Mouse (Mus musculus) liver, postnatal 0 days (tissue): Measurements from ENCODE around the gene Olfr1241. TPM values are rescaled to one million over a fixed set of nuclear protein-coding genes. Genes with fewer than 3 reads are reported as not detected.

Experiments
- ATAC-seq: fragments of 200-750 bp; cut with Nextera tagmentation; 2 replicates; pipeline ENCODE4 v1.8.0; 2017; ENCODE audit warnings: mild to moderate bottlenecking, moderate library complexity
- DNase-seq: peaks from one replicate; pipeline ENCODE4 v3.0.0-alpha.2; 2016
- H3K27ac ChIP-seq: fragments of 300-500 bp; sonication (generic); 2 replicates; pipeline ENCODE4 v1.5.1; 2014; ENCODE audit warnings: antibody characterized with exemption, moderate library complexity, mild to moderate bottlenecking, low read depth
- H3K27me3 ChIP-seq: fragments of 300-500 bp; sonication (generic); 2 replicates; pipeline ENCODE4 v1.6.1; 2014; ENCODE audit warnings: low read length, control low read depth, mixed read lengths; ENCODE audit not compliant: insufficient read depth
- H3K36me3 ChIP-seq: fragments of 300-500 bp; sonication (generic); replicated peaks from 2 replicates; pipeline ENCODE4 v1.6.1; 2014; ENCODE audit warnings: mild to moderate bottlenecking, control low read depth, low read length, moderate library complexity, mixed read lengths; ENCODE audit not compliant: insufficient read depth
- H3K4me1 ChIP-seq: fragments of 300-500 bp; sonication (generic); 2 replicates; pipeline ENCODE4 v1.6.1; 2014; ENCODE audit warnings: antibody characterized with exemption, mild to moderate bottlenecking, control low read depth; ENCODE audit not compliant: insufficient read depth
- H3K4me2 ChIP-seq: fragments of 300-500 bp; sonication (generic); 2 replicates; pipeline ENCODE4 v1.6.1; 2014; ENCODE audit warnings: low read depth, mild to moderate bottlenecking, low read length, moderate library complexity, mixed read lengths
- H3K4me3 ChIP-seq: fragments of 300-500 bp; sonication (generic); 2 replicates; pipeline ENCODE4 v1.5.1; 2014; ENCODE audit warnings: low read depth, low read length
- H3K9ac ChIP-seq: fragments of 300-500 bp; sonication (generic); replicated peaks from 2 replicates; pipeline ENCODE4 v1.6.1; 2014; ENCODE audit warnings: mild to moderate bottlenecking, moderate library complexity
- H3K9me3 ChIP-seq: fragments of 300-500 bp; sonication (generic); 2 replicates; pipeline ENCODE4 v1.6.1; 2016; ENCODE audit warnings: mild to moderate bottlenecking, control low read depth, low read length, mixed read lengths
- CTCF ChIP-seq: sonication (generic); IDR thresholded peaks from 2 replicates; pipeline ENCODE4 v1.5.1; 2016; ENCODE audit warnings: antibody characterized with exemption, low read depth
- EP300 ChIP-seq: IDR thresholded peaks from 2 replicates; pipeline ENCODE4 v1.6.1; 2016; ENCODE audit warnings: antibody characterized with exemption, low read depth, mild to moderate bottlenecking
- WGBS: fragments of 180-500 bp; shearing (Covaris S2); extraction: QIAGEN DNeasy Blood & Tissue Kit; methylation state at CpG from one replicate; pipeline ENCODE4 v1.1.7; 2014; ENCODE audit not compliant: insufficient replicate concordance; 5-methylcytosine and 5-hydroxymethylcytosine counted together
- polyA plus RNA-seq: library from polyadenylated mRNA; unstranded; fragments of >200 nt; fragmentation: Nextera tagmentation; extraction: Ambion mirVana; gene quantifications from 2 replicates; pipeline ENCODE4 v1.2.1, GENCODE M21; 2015

Olfr1241 gene
- not detected in 2 replicates for polyA plus RNA-seq

- H3K36me3 ChIP-seq = no peaks in the 10 kb centered on the region
- TF ChIP-seq CTCF = no peak
- no peak for TF ChIP-seq EP300
- H3K9me3 ChIP-seq = no peaks in the 10 kb centered on the region
- H3K27ac ChIP-seq = no peak within 1 kb of the TSS
- H3K9ac ChIP-seq = no peak within 1 kb of the TSS
- DNase-seq = no peak
- H3K4me3 ChIP-seq = no peak within 1 kb of the TSS
- ATAC-seq = no peak
- no peak within 1 kb of the TSS for H3K4me2 ChIP-seq
- H3K27me3 ChIP-seq = no peaks in the 10 kb centered on the region
- no peaks in the 10 kb centered on the region for H3K4me1 ChIP-seq
Measured at GRCm38 (mm10) chr2:89487026-89487425, at the start of gene Olfr1241. Gene Olfr1241 (minus strand): TSS chr2:89487126.

- no peaks in the 10 kb centered on the region for H3K27me3 ChIP-seq
- H3K9me3 ChIP-seq = no peaks in the 10 kb centered on the region
- no peak within 1 kb of the TSS for H3K4me2 ChIP-seq
- no peak within 1 kb of the TSS for H3K9ac ChIP-seq
- DNase-seq (no peak), ATAC-seq (no peak)
- H3K36me3 ChIP-seq = no peaks in the 10 kb centered on the region
- TF ChIP-seq CTCF (no peak), EP300 (no peak)
- WGBS = 75% methylated on average over 1 of the region's 1 CpGs
- H3K4me1 ChIP-seq = no peaks in the 10 kb centered on the region
- no peak within 1 kb of the TSS for H3K4me3 ChIP-seq
- no peak within 1 kb of the TSS for H3K27ac ChIP-seq
Measured at GRCm38 (mm10) chr2:89531387-89531786, 44.5 kb upstream of the Olfr1241 start, which contains the start of gene Olfr1243. Gene Olfr1243 (minus strand): TSS chr2:89531487.

- TF ChIP-seq CTCF (no peak), EP300 (no peak)
- Histone ChIP-seq H3K36me3 (no peaks in the 10 kb centered on the region), H3K27ac (no peak within 1 kb of the TSS), H3K4me3 (no peak within 1 kb of the TSS), H3K4me2 (no peak within 1 kb of the TSS), H3K4me1 (no peaks in the 10 kb centered on the region), H3K27me3 (no peaks in the 10 kb centered on the region), H3K9me3 (no peaks in the 10 kb centered on the region), H3K9ac (no peak within 1 kb of the TSS)
- ATAC-seq (no peak), DNase-seq (no peak)
- 55% methylated on average over 1 of the region's 1 CpGs for WGBS
Measured at GRCm38 (mm10) chr2:89498235-89498634, 11.3 kb upstream of the Olfr1241 start, which contains the start of gene Olfr1242. Gene Olfr1242 (minus strand): TSS chr2:89498335.

GRCm38 (mm10) chr2:89442900-89443299 lies 44.0 kb downstream of the Olfr1241 start, which contains the start of gene Olfr1240:
Gene Olfr1240 (minus strand): TSS chr2:89443000.
- H3K9me3 ChIP-seq = no peaks in the 10 kb centered on the region
- no peak for TF ChIP-seq CTCF
- no peak for TF ChIP-seq EP300
- DNase-seq = no peak
- ATAC-seq = no peak
- H3K36me3 ChIP-seq = no peaks in the 10 kb centered on the region
- WGBS = 74% methylated on average over 3 of the region's 3 CpGs
- H3K4me2 ChIP-seq = no peak within 1 kb of the TSS
- H3K27me3 ChIP-seq = no peaks in the 10 kb centered on the region
- H3K9ac ChIP-seq = no peak within 1 kb of the TSS
- no peaks in the 10 kb centered on the region for H3K4me1 ChIP-seq
- H3K27ac ChIP-seq = no peak within 1 kb of the TSS
- H3K4me3 ChIP-seq = no peak within 1 kb of the TSS

Other genes starting within 250 kb of the Olfr1241 start
- gene Olfr1228, start 233.1 kb downstream of the Olfr1241 start, polyA plus RNA-seq = not detected in 2 replicates
- not detected in 2 replicates for gene Olfr1229, start 199.1 kb downstream of the Olfr1241 start, polyA plus RNA-seq
- not detected in 2 replicates for gene Olfr1230, start 189.9 kb downstream of the Olfr1241 start, polyA plus RNA-seq
- gene Olfr1231, start 180.1 kb downstream of the Olfr1241 start, polyA plus RNA-seq = not detected in 2 replicates
- not detected in 2 replicates for gene Olfr1232, start 157.5 kb downstream of the Olfr1241 start, polyA plus RNA-seq
- not detected in 2 replicates for gene Olfr1233, start 144.7 kb downstream of the Olfr1241 start, polyA plus RNA-seq
- not detected in 2 replicates for gene Olfr1234, start 122.3 kb downstream of the Olfr1241 start, polyA plus RNA-seq
- not detected in 2 replicates for gene Olfr1238, start 77.5 kb downstream of the Olfr1241 start, polyA plus RNA-seq
- not detected in 2 replicates for gene Olfr1239, start 66.7 kb downstream of the Olfr1241 start, polyA plus RNA-seq
- not detected in 2 replicates for gene Olfr1240, start 44.1 kb downstream of the Olfr1241 start, polyA plus RNA-seq
- gene Olfr1242, start 11.2 kb upstream of the Olfr1241 start, polyA plus RNA-seq = not detected in 2 replicates
- gene Olfr1243, start 44.4 kb upstream of the Olfr1241 start, polyA plus RNA-seq = not detected in 2 replicates
- gene Olfr1245, start 91.3 kb upstream of the Olfr1241 start, polyA plus RNA-seq = not detected in 2 replicates
- not detected in 2 replicates for gene Olfr1246, start 106.0 kb upstream of the Olfr1241 start, polyA plus RNA-seq
- gene Olfr1247, start 127.0 kb upstream of the Olfr1241 start, polyA plus RNA-seq = not detected in 2 replicates
- gene Olfr1248, start 131.1 kb upstream of the Olfr1241 start, polyA plus RNA-seq = not detected in 2 replicates
- not detected in 2 replicates for gene Olfr1249, start 147.9 kb upstream of the Olfr1241 start, polyA plus RNA-seq
- gene Olfr1250, start 174.3 kb upstream of the Olfr1241 start, polyA plus RNA-seq = not detected in 2 replicates
- not detected in 2 replicates for gene Olfr1251, start 184.8 kb upstream of the Olfr1241 start, polyA plus RNA-seq
- not detected in 2 replicates for gene Olfr1252, start 237.9 kb upstream of the Olfr1241 start, polyA plus RNA-seq